Mouse (Mus musculus): ENCODE measurements around the gene Tmem178. TPM values are rescaled to one million over a fixed set of nuclear protein-coding genes. Genes with fewer than 3 reads are reported as not detected.
"Not testable (repeated sequence)": the region's sequence is repeated elsewhere in the genome, so short reads cannot be mapped to it uniquely, and the experiment has no call there.

Gene Tmem178
- polyA plus RNA-seq, 1 experiment from 2014 or later: 14.2 TPM

DNA sequence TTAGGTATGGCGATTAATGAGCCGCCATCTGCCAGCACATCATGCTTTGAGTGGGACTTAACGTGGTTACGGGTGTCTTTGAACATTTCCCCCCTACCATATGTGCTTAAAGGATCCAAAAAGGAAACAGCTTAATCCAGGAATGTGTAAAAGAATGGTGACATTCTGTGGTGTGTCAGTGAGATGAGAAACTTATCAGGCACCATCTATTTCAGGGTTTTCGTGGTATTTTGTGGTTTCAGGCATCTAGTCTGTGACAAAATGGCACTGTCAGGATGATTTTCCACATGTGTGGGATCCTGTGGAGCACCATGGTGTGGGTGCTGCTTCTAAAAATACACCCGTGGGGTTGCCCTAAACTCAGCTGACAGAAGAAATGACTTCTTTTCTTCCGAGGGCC lies 4.6 kb upstream of the Tmem178 start:
- ATAC-seq (ENCODE audit: low FRiP score) (no peak), DNase-seq (ENCODE audit: low spot score, missing footprints) (peak; percentile 47)
- no peaks in the 10 kb centered on the region for H3K36me3 ChIP-seq (ENCODE audit: control insufficient read depth, insufficient read depth, low read length)
- no peak overlapping the region for H3K9ac ChIP-seq (ENCODE audit: low read length)
- no peaks in the 10 kb centered on the region for H3K9me3 ChIP-seq (ENCODE audit: control insufficient read depth, low read length)
- H3K27ac ChIP-seq (ENCODE audit: low read depth, low read length): no peak overlapping the region
- 89% methylated on average over 7 of the region's 7 CpGs for WGBS
- no peak overlapping the region for H3K4me2 ChIP-seq
- H3K4me3 ChIP-seq (ENCODE audit: low read depth, low read length): no peak overlapping the region
- no peaks in the 10 kb centered on the region; the same call in 1 of the 2 replicates for H3K27me3 ChIP-seq (ENCODE audit: control insufficient read depth, insufficient read depth, low read length)
- no peaks in the 10 kb centered on the region for H3K4me1 ChIP-seq (ENCODE audit: control insufficient read depth, insufficient read depth, low read length)

DNA sequence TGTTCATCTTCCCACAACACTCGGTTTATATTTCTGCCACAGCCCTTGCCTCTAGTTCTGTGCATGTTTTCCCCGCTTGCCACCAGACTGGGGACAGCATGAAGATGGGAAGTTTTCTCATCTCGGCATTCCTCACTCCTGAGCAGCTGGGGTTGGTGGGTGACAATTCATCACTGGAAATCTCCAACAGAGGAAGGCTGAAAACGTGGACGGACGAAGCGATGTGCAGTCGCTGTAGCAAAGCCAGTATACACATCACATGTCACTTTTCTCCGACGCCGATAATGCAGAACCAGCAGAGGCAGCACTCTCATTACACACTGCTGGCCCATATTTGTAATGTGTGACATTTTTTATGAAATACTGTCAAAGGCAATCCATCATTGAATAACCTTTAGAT lies 2.6 kb upstream of the Tmem178 start:
- WGBS: 76% methylated on average over 11 of the region's 11 CpGs
- H3K4me2 ChIP-seq: no peak overlapping the region
- ATAC-seq (ENCODE audit: low FRiP score) (no peak), DNase-seq (ENCODE audit: low spot score, missing footprints) (no peak)
- H3K27ac ChIP-seq (ENCODE audit: low read depth, low read length): no peak overlapping the region
- H3K4me3 ChIP-seq (ENCODE audit: low read depth, low read length): no peak overlapping the region
- no peaks in the 10 kb centered on the region; the same call in none of the 2 replicates for H3K27me3 ChIP-seq (ENCODE audit: control insufficient read depth, insufficient read depth, low read length)
- H3K9me3 ChIP-seq (ENCODE audit: control insufficient read depth, low read length): no peaks in the 10 kb centered on the region
- no peaks in the 10 kb centered on the region for H3K36me3 ChIP-seq (ENCODE audit: control insufficient read depth, insufficient read depth, low read length)
- H3K4me1 ChIP-seq (ENCODE audit: control insufficient read depth, insufficient read depth, low read length): peaks cover 2% of the 10 kb centered on the region; the same call in 1 of the 2 replicates
- H3K9ac ChIP-seq (ENCODE audit: low read length): no peak overlapping the region

DNA sequence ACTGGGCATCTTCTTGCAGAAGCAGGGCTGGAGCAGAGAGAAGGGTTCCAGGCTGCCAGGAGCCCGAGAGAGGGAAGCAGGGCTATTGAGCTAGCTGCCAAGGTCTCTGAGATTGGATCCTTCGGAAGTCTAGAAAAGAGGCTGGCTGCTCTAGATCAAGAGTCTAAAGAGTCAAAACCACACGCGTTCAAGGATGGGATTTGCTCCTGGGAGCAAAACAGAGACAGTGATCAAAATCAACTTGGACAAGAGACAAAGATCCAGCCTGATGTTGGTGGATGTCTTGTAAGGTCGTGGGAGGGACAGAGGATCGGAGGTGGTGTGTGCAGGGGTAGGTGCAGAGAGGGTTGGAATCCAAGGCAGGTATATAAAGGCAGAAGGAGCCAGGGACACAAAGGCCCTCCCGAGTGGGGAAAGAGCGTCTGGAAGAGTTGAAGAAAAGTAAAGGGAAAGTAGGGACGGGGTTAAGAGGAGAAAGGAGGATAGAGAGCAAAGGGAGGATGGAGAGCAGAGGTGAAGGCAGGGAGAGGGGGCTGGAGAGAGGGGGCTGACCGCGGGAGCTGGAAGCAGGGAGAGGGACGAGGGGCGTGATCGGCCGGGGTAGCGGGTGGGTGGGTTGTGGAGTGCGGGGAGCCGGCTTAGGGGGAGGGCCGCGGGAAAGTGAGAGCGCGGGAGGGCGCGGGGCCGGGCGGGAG lies 450 bp upstream of the Tmem178 start:
- peak overlapping the region; percentile 63 for H3K27ac ChIP-seq (ENCODE audit: low read depth, low read length)
- H3K36me3 ChIP-seq (ENCODE audit: control insufficient read depth, insufficient read depth, low read length): no peaks in the 10 kb centered on the region
- peak overlapping the region; percentile 81 for H3K4me3 ChIP-seq (ENCODE audit: low read depth, low read length)
- H3K9me3 ChIP-seq (ENCODE audit: control insufficient read depth, low read length): no peaks in the 10 kb centered on the region
- peak overlapping the region; percentile 96 for H3K4me2 ChIP-seq
- peaks cover 2% of the 10 kb centered on the region; the same call in 1 of the 2 replicates for H3K4me1 ChIP-seq (ENCODE audit: control insufficient read depth, insufficient read depth, low read length)
- peak; percentile 90 for DNase-seq (ENCODE audit: low spot score, missing footprints)
- ATAC-seq (ENCODE audit: low FRiP score): peak; percentile 46
- H3K27me3 ChIP-seq (ENCODE audit: control insufficient read depth, insufficient read depth, low read length): no peaks in the 10 kb centered on the region; the same call in none of the 2 replicates
- 6% methylated on average over 25 of the region's 26 CpGs for WGBS
- peak overlapping the region; percentile 89 for H3K9ac ChIP-seq (ENCODE audit: low read length)

DNA sequence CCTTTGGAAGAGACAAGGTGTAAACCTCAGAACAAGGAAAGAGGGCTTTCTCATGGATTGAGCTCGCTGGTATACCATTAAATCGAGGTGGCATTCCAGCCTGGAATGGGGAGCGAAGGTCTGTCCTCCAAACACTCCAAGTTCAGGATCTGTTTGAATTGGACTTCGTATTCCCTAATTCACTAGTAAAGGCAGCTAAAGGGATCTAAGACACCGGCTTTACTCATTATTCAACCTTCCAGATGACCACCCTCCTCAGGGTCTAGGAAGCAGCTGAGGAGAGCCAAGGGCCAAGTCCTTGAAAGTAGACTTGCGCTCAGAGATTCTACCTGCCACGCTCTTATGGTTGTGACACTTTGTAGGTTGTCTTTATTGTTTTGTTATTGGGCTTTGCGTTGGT lies 1.1 kb downstream of the Tmem178 start:
- peak overlapping the region; percentile 19 for H3K4me3 ChIP-seq (ENCODE audit: low read depth, low read length)
- peak overlapping the region; percentile 18 for H3K4me2 ChIP-seq
- DNase-seq (ENCODE audit: low spot score, missing footprints); H3K27ac ChIP-seq (ENCODE audit: low read depth, low read length); H3K27me3 ChIP-seq (ENCODE audit: control insufficient read depth, insufficient read depth, low read length); H3K36me3 ChIP-seq (ENCODE audit: control insufficient read depth, insufficient read depth, low read length); H3K9ac ChIP-seq (ENCODE audit: low read length); H3K9me3 ChIP-seq (ENCODE audit: control insufficient read depth, low read length); H3K4me1 ChIP-seq (ENCODE audit: control insufficient read depth, insufficient read depth, low read length); ATAC-seq (ENCODE audit: low FRiP score): not testable (repeated sequence)
- 30% methylated on average over 8 of the region's 8 CpGs for WGBS

DNA sequence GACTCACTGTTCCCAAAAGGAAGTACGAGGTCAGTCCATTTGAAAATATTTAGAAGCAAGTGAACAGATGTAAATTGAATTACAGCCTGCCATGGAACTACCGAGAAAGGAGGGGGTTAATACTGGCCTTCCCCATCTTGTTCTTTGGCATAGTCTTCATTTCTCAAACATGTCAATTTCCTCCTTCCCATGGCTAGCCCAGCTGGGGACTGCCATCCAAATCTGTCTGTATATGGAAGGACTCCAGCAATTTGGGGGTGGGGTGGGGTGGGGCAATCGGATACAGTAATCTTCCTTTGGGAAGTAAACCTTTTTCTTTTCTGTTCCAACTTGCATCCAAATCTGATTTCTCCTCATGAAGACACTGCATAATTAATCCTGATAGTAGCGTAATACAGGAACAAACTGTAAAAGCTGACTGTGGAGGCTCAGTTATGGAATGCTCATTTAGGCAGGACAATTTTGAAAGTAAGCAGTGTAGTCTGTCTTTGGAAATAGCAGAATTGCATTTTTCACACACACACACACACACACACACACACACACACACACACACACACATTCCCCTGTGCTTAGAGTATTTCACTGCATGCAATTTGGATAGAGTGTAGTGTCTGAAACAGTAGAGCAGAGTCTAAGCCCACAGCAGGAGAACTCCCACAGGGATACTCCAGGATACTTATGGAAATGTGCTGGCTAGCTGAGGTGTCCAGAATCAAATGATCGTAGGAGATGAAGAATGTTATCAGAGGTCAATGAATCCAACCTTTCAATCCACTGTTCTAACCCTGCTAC lies 1.9 kb downstream of the Tmem178 start:
- no peaks in the 10 kb centered on the region for H3K9me3 ChIP-seq (ENCODE audit: control insufficient read depth, low read length)
- no peaks in the 10 kb centered on the region; the same call in none of the 2 replicates for H3K27me3 ChIP-seq (ENCODE audit: control insufficient read depth, insufficient read depth, low read length)
- H3K36me3 ChIP-seq (ENCODE audit: control insufficient read depth, insufficient read depth, low read length): no peaks in the 10 kb centered on the region
- no peak overlapping the region for H3K27ac ChIP-seq (ENCODE audit: low read depth, low read length)
- peak overlapping the region; percentile 13; the same call in 1 of the 2 replicates for H3K4me3 ChIP-seq (ENCODE audit: low read depth, low read length)
- H3K4me2 ChIP-seq: peak overlapping the region; percentile 18
- ATAC-seq (ENCODE audit: low FRiP score): no peak
- no peak for DNase-seq (ENCODE audit: low spot score, missing footprints)
- H3K9ac ChIP-seq (ENCODE audit: low read length): no peak overlapping the region
- 74% methylated on average over 5 of the region's 5 CpGs for WGBS
- H3K4me1 ChIP-seq (ENCODE audit: control insufficient read depth, insufficient read depth, low read length): peaks cover 2% of the 10 kb centered on the region; the same call in 1 of the 2 replicates

DNA sequence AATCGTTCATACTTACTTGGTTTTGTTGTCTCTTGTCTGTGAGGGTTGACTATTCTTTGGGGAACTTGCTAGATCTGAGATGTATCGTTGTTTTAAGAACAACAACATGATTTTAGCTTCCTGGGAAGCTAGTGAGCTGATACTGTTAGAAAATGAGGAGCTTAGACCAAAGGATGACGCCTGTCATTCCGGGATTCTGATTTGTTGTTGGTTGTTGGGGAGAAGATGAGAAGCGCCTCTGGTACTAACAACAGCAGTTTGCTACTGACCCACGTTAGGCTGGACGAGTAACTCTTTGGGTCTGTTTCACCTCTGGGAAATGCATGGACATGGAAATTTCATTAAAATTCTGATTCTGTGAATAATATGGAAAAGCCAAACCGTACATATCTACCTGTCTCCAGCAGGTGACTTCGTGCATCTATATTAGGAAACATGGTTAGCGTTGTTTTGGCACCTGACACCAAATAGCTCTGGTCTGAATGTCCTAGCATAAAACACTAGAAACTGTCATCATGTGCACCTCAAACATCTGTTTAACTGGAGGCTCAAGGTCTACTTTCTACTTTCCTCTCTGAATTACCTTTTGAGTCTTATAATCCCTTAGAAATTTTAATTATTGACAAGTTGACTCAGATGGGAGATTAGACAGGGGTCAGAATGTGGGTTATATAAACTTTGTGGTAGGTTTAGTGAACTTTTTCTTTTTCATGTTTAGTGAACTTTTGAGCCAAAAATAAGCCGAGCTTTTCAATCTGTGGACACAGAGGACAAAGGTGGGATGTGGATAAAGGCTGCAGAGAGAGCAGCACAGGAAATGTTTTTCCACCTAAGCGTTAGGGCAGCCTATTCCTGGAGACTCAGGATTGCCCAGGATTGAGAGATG lies 2.9 kb downstream of the Tmem178 start:
- Histone ChIP-seq H3K4me2 (peak overlapping the region; percentile 6; the same call in 1 of the 2 replicates), H3K4me1 (ENCODE audit: control insufficient read depth, insufficient read depth, low read length) (peaks cover 2% of the 10 kb centered on the region; the same call in 1 of the 2 replicates), H3K9me3 (ENCODE audit: control insufficient read depth, low read length) (no peaks in the 10 kb centered on the region), H3K4me3 (ENCODE audit: low read depth, low read length) (no peak overlapping the region), H3K27me3 (ENCODE audit: control insufficient read depth, insufficient read depth, low read length) (no peaks in the 10 kb centered on the region; the same call in none of the 2 replicates), H3K36me3 (ENCODE audit: control insufficient read depth, insufficient read depth, low read length) (no peaks in the 10 kb centered on the region), H3K9ac (ENCODE audit: low read length) (no peak overlapping the region), H3K27ac (ENCODE audit: low read depth, low read length) (no peak overlapping the region)
- 82% methylated on average over 12 of the region's 12 CpGs for WGBS
- DNase-seq (ENCODE audit: low spot score, missing footprints) (peak; percentile 19), ATAC-seq (ENCODE audit: low FRiP score) (no peak)

DNA sequence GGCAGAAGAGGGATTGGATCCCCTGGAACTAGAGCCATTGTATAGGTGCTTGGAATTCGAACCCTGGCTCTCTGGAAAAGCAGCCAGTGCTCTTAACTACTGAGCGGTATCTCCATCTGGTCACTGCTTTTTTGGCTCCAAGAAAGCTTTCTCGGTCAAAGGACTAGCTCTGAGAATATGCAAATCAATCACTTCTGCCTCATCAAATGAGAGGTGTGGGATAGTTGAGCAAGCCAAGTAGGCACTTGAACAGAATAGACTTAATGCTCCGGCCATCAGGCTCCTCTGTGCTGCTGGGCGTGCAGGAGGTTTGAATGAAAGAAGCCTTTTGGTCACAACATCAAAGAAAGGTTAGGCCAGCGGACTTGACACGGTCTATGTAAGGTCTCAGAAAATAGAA lies 5.0 kb downstream of the Tmem178 start:
- no peak for ATAC-seq (ENCODE audit: low FRiP score)

DNA sequence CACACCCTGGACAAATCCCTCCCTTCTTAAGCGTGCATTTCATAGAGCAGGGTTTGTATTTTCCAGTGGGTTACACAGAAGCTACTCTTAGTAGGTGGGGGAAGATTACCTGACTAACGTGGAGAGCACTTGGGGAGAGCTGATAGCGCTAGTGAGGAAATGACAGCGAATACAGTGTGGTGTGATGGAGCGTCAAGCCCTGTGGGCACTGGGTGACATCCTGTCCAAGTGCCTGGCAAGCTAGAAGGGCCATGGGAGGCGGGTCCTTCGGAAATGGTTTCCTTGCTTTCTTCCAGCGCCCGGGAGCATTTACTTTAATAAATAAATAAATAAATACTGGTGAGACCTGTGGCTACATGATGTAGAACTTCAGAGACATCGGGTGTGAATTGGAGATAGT lies 5.5 kb downstream of the Tmem178 start:
- Histone ChIP-seq H3K4me1 (ENCODE audit: control insufficient read depth, insufficient read depth, low read length) (peaks cover 2% of the 10 kb centered on the region; the same call in 1 of the 2 replicates), H3K4me2 (no peak overlapping the region), H3K9ac (ENCODE audit: low read length) (no peak overlapping the region), H3K9me3 (ENCODE audit: control insufficient read depth, low read length) (no peaks in the 10 kb centered on the region), H3K36me3 (ENCODE audit: control insufficient read depth, insufficient read depth, low read length) (no peaks in the 10 kb centered on the region), H3K4me3 (ENCODE audit: low read depth, low read length) (no peak overlapping the region), H3K27ac (ENCODE audit: low read depth, low read length) (no peak overlapping the region), H3K27me3 (ENCODE audit: control insufficient read depth, insufficient read depth, low read length) (no peaks in the 10 kb centered on the region; the same call in 1 of the 2 replicates)
- 88% methylated on average over 10 of the region's 10 CpGs for WGBS
- DNase-seq (ENCODE audit: low spot score, missing footprints): no peak
- ATAC-seq (ENCODE audit: low FRiP score): no peak

More for the DNA sequence above, 5.0 kb downstream of the Tmem178 start:
- H3K36me3 ChIP-seq (ENCODE audit: control insufficient read depth, insufficient read depth, low read length): no peaks in the 10 kb centered on the region
- no peak overlapping the region for H3K4me3 ChIP-seq (ENCODE audit: low read depth, low read length)
- H3K27me3 ChIP-seq (ENCODE audit: control insufficient read depth, insufficient read depth, low read length): no peaks in the 10 kb centered on the region; the same call in 1 of the 2 replicates
- H3K9ac ChIP-seq (ENCODE audit: low read length): no peak overlapping the region
- no peak overlapping the region for H3K27ac ChIP-seq (ENCODE audit: low read depth, low read length)
- WGBS: 84% methylated on average over 7 of the region's 7 CpGs
- DNase-seq (ENCODE audit: low spot score, missing footprints): peak; percentile 59
- H3K9me3 ChIP-seq (ENCODE audit: control insufficient read depth, low read length): no peaks in the 10 kb centered on the region
- no peak overlapping the region for H3K4me2 ChIP-seq
- H3K4me1 ChIP-seq (ENCODE audit: control insufficient read depth, insufficient read depth, low read length): peaks cover 2% of the 10 kb centered on the region; the same call in 1 of the 2 replicates
